Mouse (Mus musculus) hindbrain, embryonic 16.5 days (tissue): ENCODE measurements around the gene Got1. TPM values are rescaled to one million over a fixed set of nuclear protein-coding genes. Genes with fewer than 3 reads are reported as not detected.

Experiments
- ATAC-seq: fragments of 200-750 bp; cut with Nextera tagmentation; 2 replicates; pipeline ENCODE4 v1.8.0; 2017; ENCODE audit warnings: moderate TSS enrichment, moderate library complexity
- H3K27ac ChIP-seq: fragments of 300-500 bp; sonication (generic); 2 replicates; pipeline ENCODE4 v1.5.1; 2014; ENCODE audit warnings: low read depth, mild to moderate bottlenecking, control low read depth, low read length, moderate library complexity
- H3K27me3 ChIP-seq: fragments of 300-500 bp; sonication (generic); replicated peaks from 2 replicates; pipeline ENCODE4 v1.6.1; 2014; ENCODE audit warnings: low read length; ENCODE audit not compliant: control insufficient read depth, insufficient read depth
- H3K36me3 ChIP-seq: fragments of 300-500 bp; sonication (generic); 2 replicates; pipeline ENCODE4 v1.6.1; 2014; ENCODE audit warnings: mild to moderate bottlenecking, low read length, moderate library complexity, mixed read lengths; ENCODE audit not compliant: control insufficient read depth, insufficient read depth
- H3K4me1 ChIP-seq: fragments of 300-500 bp; sonication (generic); 2 replicates; pipeline ENCODE4 v1.6.1; 2014; ENCODE audit warnings: low read depth, low read length; ENCODE audit not compliant: control insufficient read depth, insufficient read depth
- H3K4me2 ChIP-seq: fragments of 300-500 bp; sonication (generic); 2 replicates; pipeline ENCODE4 v1.6.1; 2014; ENCODE audit warnings: mild to moderate bottlenecking, low read length, control low read depth, moderate library complexity
- H3K4me3 ChIP-seq: fragments of 300-500 bp; sonication (generic); 2 replicates; pipeline ENCODE4 v1.5.1; 2014; ENCODE audit warnings: mild to moderate bottlenecking, low read length, control low read depth, moderate library complexity
- H3K9ac ChIP-seq: fragments of 300-500 bp; sonication (generic); 2 replicates; pipeline ENCODE4 v1.6.1; 2014; ENCODE audit warnings: low read depth, mild to moderate bottlenecking, control low read depth, low read length, moderate library complexity
- H3K9me3 ChIP-seq: fragments of 300-500 bp; sonication (generic); 2 replicates; pipeline ENCODE4 v1.6.1; 2014; ENCODE audit warnings: mild to moderate bottlenecking, low read length, moderate library complexity; ENCODE audit not compliant: control insufficient read depth
- WGBS: fragments of 180-500 bp; shearing (Covaris S2); extraction: QIAGEN DNeasy Blood & Tissue Kit; methylation state at CpG from one replicate; pipeline ENCODE4 v1.1.7; 2014; 5-methylcytosine and 5-hydroxymethylcytosine counted together
- polyA plus RNA-seq: library from polyadenylated mRNA; unstranded; fragments of >200 nt; fragmentation: Nextera tagmentation; extraction: Ambion mirVana; gene quantifications from 2 replicates; pipeline ENCODE4 v1.2.1, GENCODE M21; 2015

Got1 gene
- polyA plus RNA-seq, 1 experiment from 2014 or later, result 140 TPM

- H3K27ac ChIP-seq, result no peak overlapping the region
- no peaks in the 10 kb centered on the region for H3K36me3 ChIP-seq
- no peak overlapping the region for H3K4me2 ChIP-seq
- ATAC-seq, result no peak
- H3K27me3 ChIP-seq, result no peaks in the 10 kb centered on the region
- H3K9me3 ChIP-seq, result no peaks in the 10 kb centered on the region
- 83% methylated on average over 18 of the region's 18 CpGs for WGBS
- H3K4me3 ChIP-seq, result no peak overlapping the region
- peaks cover 8% of the 10 kb centered on the region for H3K4me1 ChIP-seq
- no peak overlapping the region for H3K9ac ChIP-seq
Measured at GRCm38 (mm10) chr19:43550706-43551492, 26.5 kb upstream of the Got1 start.

GRCm38 (mm10) chr19:43548060-43548459 is 23.7 kb upstream of the Got1 start:
- H3K27me3 ChIP-seq, result no peaks in the 10 kb centered on the region
- H3K9me3 ChIP-seq, result no peaks in the 10 kb centered on the region
- H3K36me3 ChIP-seq, result no peaks in the 10 kb centered on the region
- 90% methylated on average over 5 of the region's 5 CpGs for WGBS
- H3K4me2 ChIP-seq, result no peak overlapping the region
- no peak overlapping the region for H3K9ac ChIP-seq
- peaks cover 8% of the 10 kb centered on the region for H3K4me1 ChIP-seq
- no peak overlapping the region for H3K27ac ChIP-seq
- H3K4me3 ChIP-seq, result no peak overlapping the region
- ATAC-seq, result no peak

GRCm38 (mm10) chr19:43546337-43547117 is 22.1 kb upstream of the Got1 start:
- H3K9me3 ChIP-seq, result no peaks in the 10 kb centered on the region
- peak overlapping the region; percentile 11 for H3K4me2 ChIP-seq
- peaks cover 8% of the 10 kb centered on the region for H3K4me1 ChIP-seq
- H3K4me3 ChIP-seq, result no peak overlapping the region
- H3K9ac ChIP-seq, result no peak overlapping the region
- H3K27ac ChIP-seq, result no peak overlapping the region
- no peak for ATAC-seq
- no peaks in the 10 kb centered on the region for H3K27me3 ChIP-seq
- WGBS, result 9% methylated on average over 19 of the region's 19 CpGs
- H3K36me3 ChIP-seq, result no peaks in the 10 kb centered on the region

- no peak overlapping the region for H3K9ac ChIP-seq
- H3K4me3 ChIP-seq, result no peak overlapping the region
- no peaks in the 10 kb centered on the region for H3K36me3 ChIP-seq
- no peak overlapping the region for H3K4me2 ChIP-seq
- H3K27me3 ChIP-seq, result no peaks in the 10 kb centered on the region
- no peak overlapping the region for H3K27ac ChIP-seq
- no peak for ATAC-seq
- no peaks in the 10 kb centered on the region for H3K9me3 ChIP-seq
- no peaks in the 10 kb centered on the region for H3K4me1 ChIP-seq
- 98% methylated on average over 3 of the region's 3 CpGs for WGBS
Measured at GRCm38 (mm10) chr19:43535372-43535771, 11.0 kb upstream of the Got1 start.

- 30% methylated on average over 12 of the region's 12 CpGs for WGBS
Measured at GRCm38 (mm10) chr19:43530921-43531320, 6.5 kb upstream of the Got1 start.

GRCm38 (mm10) chr19:43530197-43530770 is 5.9 kb upstream of the Got1 start:
- Histone ChIP-seq H3K9ac (no peak overlapping the region), H3K27me3 (no peaks in the 10 kb centered on the region), H3K36me3 (no peaks in the 10 kb centered on the region), H3K4me3 (peak overlapping the region; percentile 23), H3K27ac (no peak overlapping the region), H3K4me2 (peak overlapping the region; percentile 52), H3K4me1 (peaks cover under 1% of the 10 kb centered on the region; the same call in 1 of the 2 replicates), H3K9me3 (no peaks in the 10 kb centered on the region)
- peak; percentile 89 for ATAC-seq
- 1% methylated on average over 13 of the region's 13 CpGs for WGBS

More at GRCm38 (mm10) chr19:43530921-43531320, 6.5 kb upstream of the Got1 start:
- Histone ChIP-seq H3K4me1 (no peaks in the 10 kb centered on the region), H3K27ac (no peak overlapping the region), H3K27me3 (no peaks in the 10 kb centered on the region), H3K9me3 (no peaks in the 10 kb centered on the region), H3K9ac (no peak overlapping the region), H3K4me3 (no peak overlapping the region), H3K36me3 (no peaks in the 10 kb centered on the region), H3K4me2 (0 out of 2 replicates have a peak overlapping the region, but pooled peaks have one; percentile 17)
- ATAC-seq, result no peak

- no peaks in the 10 kb centered on the region for H3K9me3 ChIP-seq
- ATAC-seq, result no peak
- H3K9ac ChIP-seq, result no peak overlapping the region
- no peak overlapping the region for H3K4me2 ChIP-seq
- no peaks in the 10 kb centered on the region for H3K27me3 ChIP-seq
- peaks cover 8% of the 10 kb centered on the region for H3K4me1 ChIP-seq
- H3K27ac ChIP-seq, result no peak overlapping the region
- 86% methylated on average over 8 of the region's 8 CpGs for WGBS
- H3K36me3 ChIP-seq, result no peaks in the 10 kb centered on the region
- H3K4me3 ChIP-seq, result no peak overlapping the region
Measured at GRCm38 (mm10) chr19:43528056-43528587, 3.7 kb upstream of the Got1 start.

GRCm38 (mm10) chr19:43527131-43527530 is 2.7 kb upstream of the Got1 start:
- no peak overlapping the region for H3K27ac ChIP-seq
- no peak overlapping the region for H3K9ac ChIP-seq
- no peaks in the 10 kb centered on the region for H3K9me3 ChIP-seq
- H3K4me3 ChIP-seq, result no peak overlapping the region
- ATAC-seq, result no peak
- peaks cover 15% of the 10 kb centered on the region for H3K4me1 ChIP-seq
- H3K36me3 ChIP-seq, result no peaks in the 10 kb centered on the region
- H3K4me2 ChIP-seq, result no peak overlapping the region
- no peaks in the 10 kb centered on the region for H3K27me3 ChIP-seq
- 10% methylated on average over 11 of the region's 11 CpGs for WGBS

GRCm38 (mm10) chr19:43526025-43526424 is 1.6 kb upstream of the Got1 start:
- ATAC-seq, result no peak
- WGBS, result 91% methylated on average over 9 of the region's 9 CpGs
- no peaks in the 10 kb centered on the region for H3K9me3 ChIP-seq
- no peak overlapping the region for H3K4me3 ChIP-seq
- H3K27ac ChIP-seq, result no peak overlapping the region
- H3K9ac ChIP-seq, result no peak overlapping the region
- H3K4me2 ChIP-seq, result no peak overlapping the region
- H3K36me3 ChIP-seq, result no peaks in the 10 kb centered on the region
- no peaks in the 10 kb centered on the region for H3K27me3 ChIP-seq
- peaks cover 25% of the 10 kb centered on the region for H3K4me1 ChIP-seq
